Mouse (Mus musculus) megakaryocyte, embryonic 14.5 days (primary cell): Measurements from ENCODE around the gene Fasl. TPM values are rescaled to one million over a fixed set of nuclear protein-coding genes. Genes with fewer than 3 reads are reported as not detected.
A peak's percentile ranks its signal among the peaks of the same experiment; 100 is the strongest.

Experiments
- H3K27me3 ChIP-seq: replicated peaks from 2 replicates; pipeline ENCODE3; 2012; ENCODE audit warnings: inconsistent platforms
- H3K36me3 ChIP-seq: replicated peaks from 2 replicates; pipeline ENCODE3; 2012; ENCODE audit warnings: low read length, inconsistent platforms, mixed read lengths
- H3K4me1 ChIP-seq: 2 replicates; pipeline ENCODE4 v1.6.1; 2012; ENCODE audit warnings: inconsistent platforms
- H3K4me3 ChIP-seq: replicated peaks from 2 replicates; pipeline ENCODE3; 2012; ENCODE audit warnings: moderate library complexity, mild to moderate bottlenecking, inconsistent platforms
- H3K9me3 ChIP-seq: 2 replicates; pipeline ENCODE4 v1.6.1; 2012; ENCODE audit warnings: inconsistent platforms
- FLI1 ChIP-seq: IDR thresholded peaks from 2 replicates; pipeline ENCODE4 v1.6.1; 2012; ENCODE audit warnings: low read length, inconsistent platforms, mixed read lengths
- GATA1 ChIP-seq: IDR thresholded peaks from 3 replicates; pipeline ENCODE4 v1.6.1; 2012; ENCODE audit warnings: mixed read lengths, low read length, inconsistent platforms, borderline replicate concordance
- polyA plus RNA-seq: library from polyadenylated mRNA; stranded (reverse); fragments of >175 nt; gene quantifications from 2 replicates; pipeline ENCODE4 v1.2.3, GENCODE M21; 2012; ENCODE audit warnings: low replicate concordance; ENCODE audit not compliant: insufficient read depth

Gene Fasl
- polyA plus RNA-seq, 1 experiment, result 0.09 TPM

DNA sequence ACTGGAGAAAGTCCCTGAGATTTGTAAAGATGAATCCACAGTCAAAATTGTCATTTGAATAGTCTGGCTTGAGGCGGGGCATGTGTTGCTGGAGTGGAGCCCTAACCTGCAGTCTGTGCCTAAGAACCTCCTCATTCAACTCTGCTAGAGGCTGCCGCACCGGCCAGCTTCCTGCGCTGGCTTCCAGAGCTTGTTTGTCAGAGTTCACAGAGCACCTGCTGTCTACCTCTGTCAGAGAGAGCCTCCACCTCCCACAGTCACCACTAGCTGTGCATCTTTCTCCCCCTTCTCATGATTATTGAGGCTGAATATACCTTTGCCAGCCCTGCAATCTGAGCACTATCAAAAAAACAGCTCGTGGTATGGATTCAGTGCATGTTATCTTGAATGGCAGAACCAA, 22.4 kb downstream of the Fasl start:
- Histone ChIP-seq H3K9me3 (no peaks in the 10 kb centered on the region), H3K4me3 (no peak overlapping the region), H3K27me3 (peaks cover 44% of the 10 kb centered on the region), H3K36me3 (no peaks in the 10 kb centered on the region), H3K4me1 (peaks cover 18% of the 10 kb centered on the region)
- TF ChIP-seq GATA1 (no peak), FLI1 (no peak)

DNA sequence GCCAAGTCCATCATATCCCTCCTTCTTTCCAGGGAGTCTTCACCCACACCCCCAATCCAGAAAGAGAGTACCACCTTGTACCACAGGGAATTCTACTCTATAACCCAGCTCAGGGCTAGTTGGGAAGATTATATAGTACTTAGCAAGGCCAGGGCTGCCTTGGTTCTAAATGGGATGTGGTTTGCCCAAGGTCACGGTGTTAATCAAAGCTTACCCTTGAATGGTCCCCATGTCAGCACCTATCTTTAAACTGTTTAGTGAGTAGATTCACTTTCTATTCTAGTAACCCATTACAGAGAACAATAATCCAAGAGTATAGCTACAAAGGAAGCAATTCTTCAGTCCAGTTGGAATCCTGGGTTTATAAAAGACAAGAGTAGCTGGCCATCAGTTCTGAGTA, 23.3 kb downstream of the Fasl start:
- H3K9me3 ChIP-seq, result no peaks in the 10 kb centered on the region
- TF ChIP-seq GATA1, result no peak
- TF ChIP-seq FLI1, result no peak
- H3K36me3 ChIP-seq, result no peaks in the 10 kb centered on the region
- peaks cover 18% of the 10 kb centered on the region for H3K4me1 ChIP-seq
- H3K27me3 ChIP-seq, result peaks cover 45% of the 10 kb centered on the region
- H3K4me3 ChIP-seq, result no peak overlapping the region

DNA sequence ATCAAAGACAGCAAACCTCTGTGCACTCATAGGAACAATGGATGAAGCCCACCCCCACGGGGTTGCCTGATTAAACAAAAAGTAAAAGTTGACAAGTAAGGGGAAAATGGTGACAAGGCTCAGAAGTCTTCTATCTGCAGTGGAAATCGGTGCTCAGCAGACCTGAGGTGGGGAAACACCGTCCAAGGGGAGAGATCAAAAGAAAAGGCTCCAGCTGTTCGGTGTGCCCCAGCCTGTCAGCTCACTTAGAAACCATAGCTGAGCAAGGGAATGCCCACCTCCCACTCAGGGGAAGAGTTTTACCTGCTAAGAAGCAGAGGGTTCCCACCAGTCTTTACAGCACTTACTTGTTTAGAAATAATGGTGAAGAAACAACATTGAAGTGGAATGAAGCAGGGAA, 26.7 kb downstream of the Fasl start:
- peaks cover 5% of the 10 kb centered on the region for H3K4me1 ChIP-seq
- H3K36me3 ChIP-seq, result no peaks in the 10 kb centered on the region
- H3K9me3 ChIP-seq, result no peaks in the 10 kb centered on the region
- TF ChIP-seq GATA1, result no peak
- TF ChIP-seq FLI1, result no peak
- no peak overlapping the region for H3K4me3 ChIP-seq
- peaks cover 37% of the 10 kb centered on the region for H3K27me3 ChIP-seq

DNA sequence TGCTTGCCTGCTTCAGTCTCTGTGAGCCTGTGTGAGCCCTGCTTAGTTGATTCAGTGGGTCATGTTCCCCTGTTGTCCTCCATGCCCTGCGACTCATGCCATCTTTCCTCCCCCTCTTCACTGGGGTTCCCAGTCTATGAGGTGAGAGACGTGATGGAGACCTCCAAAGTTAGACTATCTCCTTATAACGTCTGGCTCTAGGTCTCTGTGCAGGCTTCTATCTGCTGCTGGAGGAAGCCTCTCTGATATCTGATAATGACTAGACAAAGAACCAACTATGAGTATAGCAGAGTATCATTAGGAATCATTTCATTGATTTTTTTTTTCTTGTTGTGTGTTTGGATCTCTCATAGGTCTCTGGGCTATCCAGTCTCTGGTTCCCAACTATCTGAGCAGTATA, 31.7 kb downstream of the Fasl start:
- Histone ChIP-seq H3K9me3 (no peaks in the 10 kb centered on the region), H3K36me3 (no peaks in the 10 kb centered on the region), H3K27me3 (peaks cover 22% of the 10 kb centered on the region), H3K4me1 (peaks cover 2% of the 10 kb centered on the region), H3K4me3 (no peak overlapping the region)
- TF ChIP-seq GATA1 (no peak), FLI1 (no peak)

DNA sequence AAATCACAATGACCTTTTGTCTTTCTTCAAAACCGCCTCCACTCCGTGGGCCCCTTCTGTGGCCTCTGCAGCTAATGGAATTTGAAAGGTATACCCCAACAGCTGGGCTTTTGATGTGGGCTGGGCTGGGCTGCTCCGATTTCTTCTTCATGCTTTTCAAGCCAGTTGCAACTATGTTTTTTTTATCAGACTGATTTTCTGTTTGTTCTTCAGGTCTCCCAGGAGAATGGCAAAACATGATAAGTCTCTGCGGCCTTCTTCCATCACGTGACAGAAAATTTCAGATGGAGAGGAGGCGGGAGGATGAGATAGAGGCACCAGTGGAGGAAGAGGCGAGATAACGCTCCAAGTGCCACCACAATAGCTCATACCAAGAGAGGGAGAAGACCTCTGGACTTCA, 37.0 kb downstream of the Fasl start:
- Histone ChIP-seq H3K4me1 (peaks cover 27% of the 10 kb centered on the region), H3K36me3 (no peaks in the 10 kb centered on the region), H3K9me3 (no peaks in the 10 kb centered on the region), H3K27me3 (peaks cover 23% of the 10 kb centered on the region), H3K4me3 (no peak overlapping the region)
- no peak for TF ChIP-seq FLI1
- TF ChIP-seq GATA1, result no peak

DNA sequence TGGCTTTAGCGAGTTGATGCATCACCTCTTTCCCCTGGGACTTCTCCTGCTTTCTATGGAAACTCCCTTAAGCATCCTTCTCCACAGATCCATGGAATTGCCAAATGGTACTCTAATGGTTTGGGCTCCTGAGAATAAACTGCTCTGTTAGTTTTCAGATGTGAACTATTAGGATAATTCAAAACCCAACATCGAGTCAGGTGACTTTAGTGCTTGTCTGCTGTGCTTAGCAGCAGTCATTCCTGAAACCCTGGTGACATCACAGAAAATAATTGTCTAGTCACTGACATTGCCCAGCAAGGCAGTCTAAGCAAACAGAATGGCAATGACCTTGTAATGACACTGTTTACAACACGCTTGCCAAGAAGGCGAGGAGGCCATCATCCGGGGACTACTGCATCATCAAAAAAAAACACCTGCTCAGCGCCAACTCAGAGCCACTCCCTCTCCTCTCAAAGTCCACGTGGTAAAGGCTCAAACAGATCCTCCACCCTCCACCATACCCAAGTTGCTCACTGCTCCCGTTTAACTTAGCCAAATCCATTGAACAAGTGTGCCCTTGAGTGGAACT, 37.7 kb downstream of the Fasl start:
- Histone ChIP-seq H3K4me3 (no peak overlapping the region), H3K36me3 (no peaks in the 10 kb centered on the region), H3K27me3 (peaks cover 27% of the 10 kb centered on the region), H3K4me1 (peaks cover 27% of the 10 kb centered on the region), H3K9me3 (no peaks in the 10 kb centered on the region)
- TF ChIP-seq GATA1, result no peak
- no peak for TF ChIP-seq FLI1

DNA sequence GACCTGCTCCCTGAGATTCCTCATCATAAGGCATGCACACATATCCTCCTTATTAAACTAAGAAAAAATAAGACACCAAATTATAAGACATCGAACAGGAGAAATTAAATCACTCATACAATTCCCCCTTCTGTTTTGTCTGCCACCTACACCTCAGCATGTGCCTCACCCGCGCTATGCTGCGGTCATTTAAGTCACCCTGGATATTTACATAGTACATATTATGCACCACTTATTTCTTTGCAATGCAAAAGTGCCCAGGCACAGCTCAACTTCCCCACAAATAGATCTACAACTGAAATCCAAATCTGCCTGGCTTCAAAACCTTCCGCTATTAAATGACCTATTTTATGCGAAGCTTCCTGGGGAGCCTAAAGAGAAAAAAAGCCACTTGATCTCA, 39.6 kb downstream of the Fasl start:
- no peak for TF ChIP-seq GATA1
- no peak for TF ChIP-seq FLI1
- H3K27me3 ChIP-seq, result peaks cover 24% of the 10 kb centered on the region
- H3K36me3 ChIP-seq, result no peaks in the 10 kb centered on the region
- no peak overlapping the region for H3K4me3 ChIP-seq
- H3K4me1 ChIP-seq, result peaks cover 35% of the 10 kb centered on the region
- no peaks in the 10 kb centered on the region for H3K9me3 ChIP-seq

DNA sequence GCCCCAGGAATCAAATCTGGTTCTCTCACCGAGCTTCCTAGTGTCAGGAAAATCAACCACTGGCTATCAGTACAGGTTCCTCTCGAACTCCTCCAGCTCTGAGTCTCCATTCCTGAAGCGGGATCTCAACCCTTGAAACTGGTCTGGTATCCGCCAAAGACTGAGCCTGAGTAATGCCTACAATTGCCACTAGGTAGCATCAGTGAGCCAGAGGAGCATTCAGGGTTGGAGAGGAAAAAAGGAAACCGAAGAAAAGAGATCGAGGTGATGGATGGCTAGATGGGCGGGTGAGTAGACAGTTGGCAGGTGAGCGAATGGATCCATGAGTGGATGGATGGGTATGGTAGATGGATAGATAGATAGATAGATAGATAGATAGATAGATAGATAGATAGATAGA, 40.2 kb downstream of the Fasl start:
- peak overlapping the region; percentile 86 for H3K4me3 ChIP-seq
- peaks cover 23% of the 10 kb centered on the region for H3K27me3 ChIP-seq
- peaks cover 35% of the 10 kb centered on the region for H3K4me1 ChIP-seq

DNA sequence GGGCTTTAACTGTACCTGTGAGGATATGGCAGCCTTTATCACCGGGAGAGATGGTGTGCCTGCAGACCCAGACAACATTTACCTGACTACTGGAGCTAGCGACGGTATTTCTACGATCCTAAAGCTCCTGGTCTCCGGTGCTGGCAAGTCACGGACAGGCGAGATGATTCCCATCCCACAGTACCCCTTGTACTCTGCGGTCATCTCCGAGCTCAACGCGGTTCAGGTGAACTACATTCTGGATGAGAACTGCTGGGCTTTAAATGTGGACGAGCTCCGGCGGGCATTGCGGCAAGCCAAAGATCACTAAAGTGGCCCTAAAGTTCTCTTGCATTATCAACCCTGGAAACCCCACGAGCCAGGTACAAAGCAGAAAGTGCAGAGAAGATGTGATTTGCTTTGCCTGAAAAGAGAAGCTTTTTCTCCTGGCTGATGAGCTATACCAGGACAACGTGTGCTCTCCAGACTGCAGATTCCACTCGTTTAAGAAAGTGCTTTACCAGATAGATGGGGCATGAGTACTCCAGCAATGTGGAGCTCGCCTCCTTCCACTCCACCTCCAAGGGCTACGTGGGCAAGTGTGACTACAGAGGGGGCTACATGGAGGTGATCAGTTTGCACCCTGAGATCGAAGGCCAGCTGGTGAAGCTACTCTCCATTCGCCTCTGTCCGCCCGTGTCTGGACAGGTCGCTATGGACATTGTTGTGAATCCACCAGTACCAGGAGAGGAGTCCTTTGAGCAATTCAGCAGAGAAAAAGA, 41.6 kb downstream of the Fasl start:
- Histone ChIP-seq H3K36me3 (no peaks in the 10 kb centered on the region), H3K9me3 (no peaks in the 10 kb centered on the region), H3K4me3 (no peak overlapping the region), H3K4me1 (peaks cover 35% of the 10 kb centered on the region), H3K27me3 (peaks cover 29% of the 10 kb centered on the region)
- no peak for TF ChIP-seq FLI1
- no peak for TF ChIP-seq GATA1

More for the DNA sequence above, 40.2 kb downstream of the Fasl start:
- H3K36me3 ChIP-seq, result no peaks in the 10 kb centered on the region
- TF ChIP-seq FLI1 (no peak), GATA1 (no peak)
- H3K9me3 ChIP-seq, result no peaks in the 10 kb centered on the region

DNA sequence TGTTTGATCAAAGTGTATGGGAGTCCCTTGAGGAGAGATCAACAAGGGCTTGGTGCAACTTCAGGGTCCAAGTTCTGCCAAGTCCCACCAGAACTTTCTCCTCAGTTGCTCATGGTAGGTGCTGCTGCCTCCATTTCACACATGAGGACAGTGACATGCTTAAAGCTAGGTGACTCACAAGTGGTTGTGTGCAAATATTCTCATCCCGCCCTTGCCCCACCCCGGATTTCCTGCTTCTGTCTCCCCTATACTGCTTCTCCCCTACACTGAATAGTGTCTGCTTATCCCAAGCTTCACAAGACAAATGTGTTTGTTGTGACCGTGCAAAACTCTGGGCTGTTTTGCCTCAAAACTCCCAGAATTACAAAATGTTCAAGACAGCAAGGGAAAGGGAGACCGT, 43.4 kb downstream of the Fasl start:
- Histone ChIP-seq H3K9me3 (peaks cover 5% of the 10 kb centered on the region; the same call in 1 of the 2 replicates), H3K4me3 (no peak overlapping the region), H3K27me3 (peaks cover 39% of the 10 kb centered on the region), H3K36me3 (no peaks in the 10 kb centered on the region), H3K4me1 (peaks cover 21% of the 10 kb centered on the region)
- no peak for TF ChIP-seq GATA1
- no peak for TF ChIP-seq FLI1
